Mouse (Mus musculus) spleen, postnatal 0 days (tissue): ENCODE data around the gene Tmem267. TPM values are rescaled to one million over a fixed set of nuclear protein-coding genes. Genes with fewer than 3 reads are reported as not detected.

ENCODE experiments used
- polyA plus RNA-seq: library from polyadenylated mRNA; unstranded; fragments of >200 nt; fragmentation: Nextera tagmentation; extraction: Ambion mirVana; gene quantifications from 2 replicates; pipeline ENCODE4 v1.2.1, GENCODE M21; 2015

Gene Tmem267
- 0.49 and 0.70 TPM in 2 replicates for polyA plus RNA-seq

GRCm38 (mm10) chr13:119487880-119488580, at the start of gene Tmem267, which contains the start of gene 3110070M22Rik:
Tmem267 (plus strand) TSS chr13:119488039.
3110070M22Rik (minus strand) TSS chr13:119488383.

GRCm38 (mm10) chr13:119462596-119463560, 25.0 kb upstream of the Tmem267 start, which contains the start of gene 4833420G17Rik:
4833420G17Rik (plus strand) TSS chr13:119462768.

GRCm38 (mm10) chr13:119623634-119624033, 135.8 kb downstream of the Tmem267 start, which contains the start of gene Ccl28:
Ccl28 (plus strand) TSS chr13:119623819.

Other genes starting within 250 kb of the Tmem267 start
- gene Paip1, start 59.4 kb upstream of the Tmem267 start, polyA plus RNA-seq: 27.3 and 31.4 TPM in 2 replicates
- gene 4833420G17Rik, start 25.3 kb upstream of the Tmem267 start, polyA plus RNA-seq: 29.8 and 36.2 TPM in 2 replicates
- 0.19 and 0.59 TPM in 2 replicates for gene 3110070M22Rik, start 344 bp downstream of the Tmem267 start, polyA plus RNA-seq
- 0.06 TPM in 1 of 2 replicates, not detected in the other for gene Ccl28, start 135.8 kb downstream of the Tmem267 start, polyA plus RNA-seq
- gene Hmgcs1, start 202.3 kb downstream of the Tmem267 start, polyA plus RNA-seq: 12.6 and 15.1 TPM in 2 replicates